9 mouse cellular contexts compared by ENCODE assay signal in the genomic region with DNA sequence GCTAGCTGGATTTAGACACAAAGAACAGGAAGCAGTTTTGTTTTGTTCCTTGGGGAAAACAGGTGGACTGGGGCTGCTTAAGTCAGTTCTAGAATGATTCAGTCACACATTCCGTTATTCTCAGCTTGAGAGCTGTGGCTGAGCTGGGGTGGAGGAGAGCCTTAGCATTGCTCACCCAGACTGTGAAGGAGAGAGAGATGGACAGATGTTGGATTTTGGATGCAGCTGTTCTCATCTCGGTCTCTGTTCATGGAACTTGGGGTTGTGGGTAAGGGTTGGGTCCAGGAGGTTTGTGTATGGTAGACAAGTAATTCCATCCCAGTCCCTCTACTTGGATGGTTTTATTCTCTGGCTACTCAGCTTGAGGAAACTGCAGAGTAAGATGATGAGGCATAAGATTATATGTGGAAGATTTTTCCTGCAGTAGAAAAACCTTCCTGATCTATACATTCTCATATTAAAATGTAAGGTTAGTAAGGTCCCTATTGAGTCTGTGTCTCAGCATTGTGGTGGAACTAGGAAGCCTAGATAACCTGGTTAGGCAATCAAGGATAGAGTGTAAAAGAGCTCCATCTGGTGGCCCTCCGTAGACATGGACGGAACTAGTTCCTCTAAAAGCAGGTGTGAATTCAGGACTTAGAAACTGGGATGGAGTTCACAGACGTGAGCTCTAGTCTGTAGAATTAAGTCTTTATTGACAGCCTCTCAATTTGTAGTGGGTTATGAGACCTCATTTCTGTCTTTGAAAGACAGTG. TPM values are rescaled to one million over a fixed set of nuclear protein-coding genes. Genes with fewer than 3 reads are reported as not detected.
DNase-seq lines count a peak whose midpoint lies in the region; ATAC-seq and TF ChIP-seq lines count a peak whose summit lies in the region.
"Had no signal": no experiment of that assay in that cellular context is flagged by ENCODE, and none has a peak within 500 bp of the region (broad histone marks: within the 10 kb centered on the region; RNA-seq: fewer than 3 reads in every experiment).

No protein-coding gene starts in this region.

- intact Hi-C loops in left cerebral cortex, adult 2 months (cut with DNase I), result no loop called here
- intact Hi-C loops in gastrocnemius, postnatal 36 days (cut with DNase I), result no loop called here

- peak; percentile 45; the same call in 1 of the 2 replicates for TF ChIP-seq CTCF in cerebellum, adult 2 months (IDR thresholded peaks at IDR 0.05; ENCODE audit: borderline replicate concordance, insufficient read depth, low read depth, low read length)
- TF ChIP-seq CTCF in left cerebral cortex, adult 2 months (IDR thresholded peaks at IDR 0.05), result peak; percentile 62
- peak; percentile 41; the same call in 1 of the 2 replicates for TF ChIP-seq CTCF in cortical plate, adult 2 months (IDR thresholded peaks at IDR 0.05; ENCODE audit: extremely low read depth, insufficient read depth, low read length)

- no peak overlapping the region for H3K27ac ChIP-seq in cerebellum, adult 2 months (ENCODE audit: insufficient read depth, low read length)
- H3K27ac ChIP-seq in left cerebral cortex, adult 2 months, result no peak overlapping the region
- no peak overlapping the region for H3K27ac ChIP-seq in cortical plate, adult 2 months (ENCODE audit: insufficient read depth, low read length)

- no peaks in the 10 kb centered on the region for H3K27me3 ChIP-seq in cerebellum, adult 2 months (ENCODE audit: control insufficient read depth, insufficient read depth, low read length)

- ATAC-seq in megakaryocyte-erythroid progenitor cell, adult 5-6 weeks (replicated peaks; ENCODE audit: low FRiP score, low TSS enrichment, poor library complexity, severe bottlenecking), result peak; percentile 88

- no peak overlapping the region for H3K4me3 ChIP-seq in cerebellum, adult 2 months (replicated peaks; ENCODE audit: insufficient read depth, low read depth, low read length)
- H3K4me3 ChIP-seq in left cerebral cortex, adult 2 months, result no peak overlapping the region
- no peak overlapping the region for H3K4me3 ChIP-seq in cortical plate, adult 2 months (ENCODE audit: insufficient read depth, low read length)
- H3K4me3 ChIP-seq: erythroblast, embryonic 14.5 days had no signal

- WGBS in cerebellum, adult 2 months, result 75% methylated on average over 5 of the region's 5 CpGs

- no peaks in the 10 kb centered on the region for H3K4me1 ChIP-seq in cerebellum, adult 2 months (ENCODE audit: control insufficient read depth, insufficient read depth, low read length)
- H3K4me1 ChIP-seq in cortical plate, adult 2 months (ENCODE audit: control insufficient read depth, insufficient read depth, low read length), result peaks cover 1% of the 10 kb centered on the region; the same call in 1 of the 2 replicates

- no peak for TF ChIP-seq POLR2A in cerebellum, adult 2 months (IDR thresholded peaks at IDR 0.05; ENCODE audit: borderline replicate concordance, insufficient read depth, low read length)
- no peak for TF ChIP-seq POLR2A in cortical plate, adult 2 months (IDR thresholded peaks at IDR 0.05; ENCODE audit: extremely low read depth, insufficient read depth, low read length)

- DNase-seq in cerebellum, adult 2 months, result no peak
- DNase-seq in cerebellum, adult 11 months, result no peak
- no peak for DNase-seq in left cerebral cortex, adult 2 months (ENCODE audit: extremely low spot score in 1 of 2, low spot score in 2 of 2)
- no peak for DNase-seq in left cerebral cortex, adult 8-10 months (ENCODE audit: low spot score in 2 of 2)
- no peak for DNase-seq in gastrocnemius, postnatal 36 days
- DNase-seq in left cerebral cortex, adult 11 months (ENCODE audit: low spot score), result no peak

RNA-seq across cellular contexts. Expression of a gene that starts 7.0 kb away (rescaled TPM):
- polyA plus RNA-seq in cerebellum, adult 2 months (2012; rRNA removed), result 3.1 and 3.6 TPM in 2 replicates
- 1 to 10 TPM; 3.7 to 4.8 TPM for total RNA-seq in left cerebral cortex, adult 2 months (2021)
- 1 to 10 TPM; 3.1 to 6.4 (median 3.3) TPM for total RNA-seq in left cerebral cortex, adult 8-10 months (2022)
- polyA plus RNA-seq in cortical plate, adult 2 months (2012; rRNA removed), result 3.2 and 4.0 TPM in 2 replicates
- total RNA-seq in megakaryocyte-erythroid progenitor cell, adult 5-6 weeks (2014; fragmentation: Nextera tagmentation), result 54.3 and 55.8 TPM in 2 replicates
- total RNA-seq in megakaryocyte-erythroid progenitor cell, adult 5-6 weeks (2017), result 43.0 and 76.5 TPM in 2 replicates
- total RNA-seq in gastrocnemius, postnatal 36 days (2021), result 10 to 100 TPM in 1 of 2 experiments, 1 to 10 TPM in 1; 9.8 to 11.7 TPM

RNA-seq across cellular contexts. Expression of a gene that starts 12.5 kb away (rescaled TPM):
- 79.7 and 80.7 TPM in 2 replicates for polyA plus RNA-seq in cerebellum, adult 2 months (2012; rRNA removed)
- total RNA-seq in left cerebral cortex, adult 2 months (2021), result 100 to 1,000 TPM; 105 to 115 TPM
- total RNA-seq in left cerebral cortex, adult 8-10 months (2022), result 100 to 1,000 TPM; 108 to 111 (median 109) TPM
- 67.0 and 67.1 TPM in 2 replicates for polyA plus RNA-seq in cortical plate, adult 2 months (2012; rRNA removed)
- 134 and 156 TPM in 2 replicates for total RNA-seq in megakaryocyte-erythroid progenitor cell, adult 5-6 weeks (2014; fragmentation: Nextera tagmentation)
- 219 and 251 TPM in 2 replicates for total RNA-seq in megakaryocyte-erythroid progenitor cell, adult 5-6 weeks (2017)
- total RNA-seq in gastrocnemius, postnatal 36 days (2021), result 10 to 100 TPM; 70.8 to 77.0 TPM
